10 mouse cellular contexts compared by ENCODE assay signal in genomic region chr3:41198216-41198976, GRCm38 (mm10).
DNase-seq lines count a peak whose midpoint lies in the region; ATAC-seq and TF ChIP-seq lines count a peak whose summit lies in the region.
"Had no signal": no experiment of that assay in that cellular context is flagged by ENCODE, and none has a peak within 500 bp of the region (broad histone marks: within the 10 kb centered on the region; RNA-seq: fewer than 3 reads in every experiment).

No protein-coding gene starts in this region.

- peak; percentile 77 for ATAC-seq in forebrain, postnatal 0 days
- no peak for ATAC-seq in kidney, embryonic 16.5 days (ENCODE audit: low FRiP score, low TSS enrichment)
- no peak for ATAC-seq in kidney, embryonic 14.5 days (ENCODE audit: low FRiP score, low TSS enrichment)

- peak; percentile 24 for DNase-seq in adrenal gland, postnatal 10 days
- DNase-seq in adrenal gland, adult 8-10 months = no peak
- peak; percentile 37 for DNase-seq in adrenal gland, postnatal 14 days
- DNase-seq in forebrain, postnatal 0 days = peak; percentile 68
- DNase-seq in left cerebral cortex, adult 18-20 months (ENCODE audit: low spot score in 2 of 2) = peak; percentile 37 to 45
- DNase-seq in ovary, postnatal 36 days (ENCODE audit: low spot score) = no peak

- no peaks in the 10 kb centered on the region for H3K36me3 ChIP-seq in forebrain, postnatal 0 days (ENCODE audit: insufficient read depth)
- no peaks in the 10 kb centered on the region for H3K36me3 ChIP-seq in kidney, embryonic 16.5 days (ENCODE audit: insufficient read depth, low read length)
- no peaks in the 10 kb centered on the region for H3K36me3 ChIP-seq in kidney, embryonic 14.5 days (ENCODE audit: control insufficient read depth, insufficient read depth, low read length)
- H3K36me3 ChIP-seq: neural tube, embryonic 12.5 days had no signal

- H3K27me3 ChIP-seq in forebrain, postnatal 0 days (ENCODE audit: insufficient read depth, low read length) = no peaks in the 10 kb centered on the region
- no peaks in the 10 kb centered on the region for H3K27me3 ChIP-seq in kidney, embryonic 16.5 days (ENCODE audit: insufficient read depth, low read length)
- H3K27me3 ChIP-seq in kidney, embryonic 14.5 days (ENCODE audit: control insufficient read depth, insufficient read depth, low read length) = no peaks in the 10 kb centered on the region
- H3K27me3 ChIP-seq: neural tube, embryonic 12.5 days had no signal

- H3K4me3 ChIP-seq in forebrain, postnatal 0 days (ENCODE audit: low read depth, low read length) = no peak overlapping the region
- H3K4me3 ChIP-seq in kidney, embryonic 16.5 days (ENCODE audit: low read length) = no peak overlapping the region
- no peak overlapping the region for H3K4me3 ChIP-seq in kidney, embryonic 14.5 days (ENCODE audit: low read length)
- H3K4me3 ChIP-seq: neural tube, embryonic 12.5 days had no signal

- H3K9ac ChIP-seq in forebrain, postnatal 0 days = no peak overlapping the region; the same call in 1 of the 2 replicates
- H3K9ac ChIP-seq in kidney, embryonic 16.5 days (replicated peaks; ENCODE audit: low read length) = no peak overlapping the region
- H3K9ac ChIP-seq in kidney, embryonic 14.5 days (ENCODE audit: low read depth, low read length) = no peak overlapping the region
- H3K9ac ChIP-seq: liver, embryonic 14.5 days; neural tube, embryonic 12.5 days had no signal

- WGBS in forebrain, postnatal 0 days = 44% methylated on average over 15 of the region's 15 CpGs
- WGBS in kidney, embryonic 16.5 days = 81% methylated on average over 15 of the region's 15 CpGs
- 79% methylated on average over 15 of the region's 15 CpGs for WGBS in kidney, embryonic 14.5 days

- TF ChIP-seq CTCF in forebrain, postnatal 0 days (IDR thresholded peaks at IDR 0.05; ENCODE audit: low read depth) = no peak

- H3K4me1 ChIP-seq in forebrain, postnatal 0 days (ENCODE audit: insufficient read depth) = 0 out of 2 replicates have a peak, but pooled peaks cover 9% of the 10 kb centered on the region
- H3K4me1 ChIP-seq in kidney, embryonic 16.5 days (ENCODE audit: insufficient read depth, low read length) = peaks cover 14% of the 10 kb centered on the region
- H3K4me1 ChIP-seq in kidney, embryonic 14.5 days (ENCODE audit: control insufficient read depth, insufficient read depth, low read length) = peaks cover 4% of the 10 kb centered on the region; the same call in 1 of the 2 replicates

- H3K4me2 ChIP-seq in forebrain, postnatal 0 days (ENCODE audit: low read depth) = no peak overlapping the region; the same call in 1 of the 2 replicates
- H3K4me2 ChIP-seq in kidney, embryonic 16.5 days (replicated peaks; ENCODE audit: low read depth, low read length) = no peak overlapping the region
- no peak overlapping the region for H3K4me2 ChIP-seq in kidney, embryonic 14.5 days (replicated peaks; ENCODE audit: low read depth, low read length)
- H3K4me2 ChIP-seq: neural tube, embryonic 12.5 days had no signal

- H3K9me3 ChIP-seq in forebrain, postnatal 0 days (ENCODE audit: low read length) = no peaks in the 10 kb centered on the region
- no peaks in the 10 kb centered on the region for H3K9me3 ChIP-seq in kidney, embryonic 16.5 days (ENCODE audit: low read length)
- no peaks in the 10 kb centered on the region for H3K9me3 ChIP-seq in kidney, embryonic 14.5 days (ENCODE audit: control insufficient read depth, low read length)
- H3K9me3 ChIP-seq: neural tube, embryonic 12.5 days had no signal

- H3K27ac ChIP-seq in forebrain, postnatal 0 days (ENCODE audit: low read depth, low read length) = no peak overlapping the region
- no peak overlapping the region for H3K27ac ChIP-seq in kidney, embryonic 16.5 days (ENCODE audit: low read length)
- no peak overlapping the region for H3K27ac ChIP-seq in kidney, embryonic 14.5 days (ENCODE audit: low read depth, low read length)
- H3K27ac ChIP-seq: liver, embryonic 14.5 days; neural tube, embryonic 12.5 days had no signal

Comparison
In these comparisons a context has a peak if more than half of its experiments do, and no peak if none do; other contexts are left out.
1. DNase-seq: peak in adrenal gland, postnatal 10 days (single experiment), adrenal gland, postnatal 14 days (single experiment), forebrain, postnatal 0 days (single experiment) and left cerebral cortex, adult 18-20 months (2 of 2); none in adrenal gland, adult 8-10 months (single experiment) and ovary, postnatal 36 days (single experiment).